Mouse (Mus musculus) brain, adult 2 months (tissue): ENCODE data around the gene Zc3h12d.
"Not testable (repeated sequence)": the region's sequence is repeated elsewhere in the genome, so short reads cannot be mapped to it uniquely, and the experiment has no call there.

ENCODE experiments used
- DNase-seq: peaks from one replicate; pipeline ENCODE4 v3.0.0; 2011; ENCODE audit warnings: low read depth, low spot score

The Zc3h12d gene

DNA sequence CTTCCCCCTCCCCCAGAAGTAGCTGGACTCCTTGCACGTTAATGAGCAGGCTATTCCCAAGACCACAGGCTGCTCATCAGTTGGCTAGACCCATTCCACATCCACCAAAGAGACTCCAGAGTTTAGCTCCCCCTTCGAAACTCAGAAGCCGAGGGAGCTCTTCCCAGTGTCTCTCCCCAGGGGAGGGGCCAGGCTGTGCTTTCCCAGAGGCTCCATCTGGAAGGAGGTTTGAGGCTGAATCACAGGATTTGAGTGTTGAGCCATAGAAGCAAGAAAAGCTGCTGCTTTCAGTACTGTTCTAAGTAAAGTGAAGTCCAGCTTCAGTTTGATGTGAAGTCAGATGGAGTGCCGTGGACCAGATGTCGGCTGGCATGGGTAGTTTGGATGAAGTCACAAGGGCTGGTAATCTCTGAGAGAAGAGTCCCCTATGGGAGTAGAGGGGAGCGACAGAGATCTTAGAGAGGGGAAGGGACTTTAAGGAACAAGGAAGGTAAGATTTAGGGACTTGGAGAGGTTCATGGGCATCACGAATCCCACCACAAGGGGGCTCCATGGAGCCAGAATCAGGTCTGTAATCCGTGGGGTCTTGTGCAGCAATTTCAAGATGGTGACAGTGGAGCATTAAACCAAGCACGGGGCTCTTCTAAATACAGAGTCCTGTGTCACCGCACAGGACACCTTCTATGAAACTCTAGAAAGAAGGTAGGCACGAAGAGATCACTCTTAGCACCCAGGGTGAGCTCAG lies 38.5 kb downstream of the Zc3h12d start:
- DNase-seq: peak; percentile 67

DNA sequence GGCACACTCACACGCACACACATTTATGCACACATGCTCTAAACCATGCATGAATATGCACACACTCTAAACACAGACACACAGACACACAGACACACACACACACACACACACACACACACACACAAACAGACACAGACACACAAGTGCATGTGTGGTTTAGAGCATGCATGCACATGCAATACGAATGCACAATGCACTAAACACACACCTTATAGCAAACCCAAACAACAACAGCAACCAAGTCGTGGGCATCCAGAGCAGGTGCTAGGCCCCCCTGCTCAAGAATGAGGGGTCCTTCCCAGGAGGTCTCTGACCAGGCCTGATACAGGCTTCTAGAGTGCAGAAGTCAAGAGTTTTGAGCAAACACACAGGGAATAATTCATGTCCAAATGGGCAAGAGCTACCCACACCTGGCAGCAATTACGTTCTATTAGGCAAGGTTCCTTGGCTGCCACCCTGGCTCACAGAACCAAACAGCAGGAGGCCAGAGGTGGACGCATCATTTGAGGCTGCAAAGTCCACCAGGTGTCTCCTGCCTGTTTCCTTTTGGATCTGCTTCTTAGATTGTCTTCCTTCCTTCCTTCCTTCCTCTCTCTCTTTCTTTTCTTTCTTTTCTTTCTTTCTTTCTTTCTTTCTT lies 39.2 kb downstream of the Zc3h12d start:
- no peak for DNase-seq

DNA sequence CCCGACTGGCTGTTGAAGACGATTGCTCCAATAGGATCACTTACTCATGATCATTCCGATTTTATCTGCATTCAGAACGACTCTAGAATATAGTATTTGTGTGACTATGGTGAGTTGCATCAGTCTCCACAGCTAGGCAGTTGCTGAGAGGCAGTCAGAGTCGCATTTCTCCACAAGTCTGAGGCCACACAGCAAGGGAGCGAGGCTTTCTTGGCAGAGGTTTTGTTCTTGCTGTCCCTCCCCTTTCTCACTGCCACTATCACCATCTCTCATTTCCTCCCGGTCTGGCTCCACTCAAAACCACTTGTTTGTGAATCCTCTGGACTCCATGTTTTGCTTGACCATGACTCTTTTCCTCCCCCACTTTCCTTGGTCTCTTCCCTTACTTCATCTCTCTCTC lies 41.9 kb downstream of the Zc3h12d start:
- no peak for DNase-seq

DNA sequence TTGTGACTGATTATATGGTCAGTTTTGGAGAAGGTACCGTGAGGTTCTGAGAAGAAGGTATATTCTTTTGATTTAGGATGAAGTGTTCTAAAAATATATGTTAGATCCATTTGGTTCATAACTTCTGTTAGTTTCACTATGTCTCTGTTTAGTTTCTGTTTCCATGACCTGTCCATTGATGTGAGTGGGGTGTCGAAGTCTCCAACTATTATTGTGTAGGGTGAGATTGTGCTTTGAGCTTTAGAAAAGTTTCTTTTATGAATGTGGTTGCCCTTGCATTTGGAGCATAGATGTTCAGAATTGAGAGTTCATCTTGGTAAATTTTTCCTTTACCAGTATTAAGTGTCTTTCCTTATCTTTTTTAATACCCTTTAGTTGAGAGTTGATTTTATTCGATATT lies 48.0 kb downstream of the Zc3h12d start:
- DNase-seq: not testable (repeated sequence)

DNA sequence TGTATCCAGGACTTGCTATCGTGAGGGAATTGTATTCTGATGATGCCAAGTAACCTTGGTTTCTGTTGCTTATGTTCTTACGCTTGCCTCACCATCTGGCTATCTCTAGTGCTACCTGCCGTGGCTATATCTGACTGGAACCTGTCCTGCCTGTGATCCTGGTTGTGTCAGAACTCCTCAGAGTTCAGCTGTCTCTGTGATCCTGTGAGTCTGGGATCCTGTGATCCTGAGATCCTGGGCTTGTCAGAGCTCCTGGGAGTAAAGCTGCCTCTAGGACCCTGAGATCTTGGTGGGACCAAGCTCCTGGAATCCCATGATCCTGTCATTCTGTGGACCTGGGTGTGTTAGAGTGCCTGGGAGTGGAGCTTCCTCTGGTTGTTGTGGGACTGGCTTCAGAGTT lies 49.7 kb downstream of the Zc3h12d start:
- no peak for DNase-seq

DNA sequence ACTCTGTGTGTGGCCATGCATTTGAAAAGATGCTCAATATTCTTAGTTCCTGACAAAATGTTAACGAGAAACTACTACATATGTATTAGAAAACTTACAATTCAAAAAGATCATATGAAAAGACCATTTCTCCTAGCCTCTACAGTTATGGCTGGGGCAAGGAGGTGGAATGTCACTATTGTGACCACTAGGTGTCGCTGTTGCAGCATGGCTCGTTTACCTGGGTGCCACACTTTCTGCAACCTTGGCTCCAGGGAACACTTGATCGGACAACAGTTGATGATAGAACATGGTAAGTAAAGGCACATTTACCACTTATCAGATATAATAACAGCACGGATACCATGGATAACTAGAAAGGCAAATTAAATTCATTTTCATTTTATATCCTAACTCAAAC lies 51.3 kb downstream of the Zc3h12d start:
- DNase-seq: peak; percentile 84

DNA sequence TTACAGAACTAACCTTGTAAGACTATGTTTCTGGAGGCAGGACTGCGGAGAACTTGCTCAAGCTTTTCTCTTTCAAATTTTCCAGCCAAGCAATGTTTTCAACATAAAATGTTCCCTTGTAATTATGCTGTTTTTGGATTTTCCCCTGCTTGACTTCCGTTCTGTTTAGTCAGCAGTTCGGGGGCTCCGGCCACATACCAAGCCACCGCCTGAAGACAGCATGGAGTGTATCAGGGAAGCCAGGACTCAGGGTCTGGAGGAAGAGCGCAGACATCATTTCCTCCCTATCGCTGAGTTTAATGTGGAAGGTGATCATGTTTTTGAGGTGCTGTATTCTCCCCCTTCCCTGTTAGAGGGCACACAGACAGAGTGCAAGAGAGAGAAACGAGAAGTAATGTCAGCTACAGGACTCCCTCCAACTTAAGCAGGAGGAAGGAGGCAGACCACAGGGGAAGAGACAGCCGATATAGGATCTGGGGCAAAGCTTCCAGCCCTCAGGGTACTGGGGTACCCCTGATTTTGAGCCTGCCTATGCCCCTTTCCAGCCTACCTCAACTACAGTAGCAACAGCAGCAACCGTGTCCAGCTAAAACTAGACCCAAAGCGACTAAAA lies 56.1 kb downstream of the Zc3h12d start:
- DNase-seq: no peak

DNA sequence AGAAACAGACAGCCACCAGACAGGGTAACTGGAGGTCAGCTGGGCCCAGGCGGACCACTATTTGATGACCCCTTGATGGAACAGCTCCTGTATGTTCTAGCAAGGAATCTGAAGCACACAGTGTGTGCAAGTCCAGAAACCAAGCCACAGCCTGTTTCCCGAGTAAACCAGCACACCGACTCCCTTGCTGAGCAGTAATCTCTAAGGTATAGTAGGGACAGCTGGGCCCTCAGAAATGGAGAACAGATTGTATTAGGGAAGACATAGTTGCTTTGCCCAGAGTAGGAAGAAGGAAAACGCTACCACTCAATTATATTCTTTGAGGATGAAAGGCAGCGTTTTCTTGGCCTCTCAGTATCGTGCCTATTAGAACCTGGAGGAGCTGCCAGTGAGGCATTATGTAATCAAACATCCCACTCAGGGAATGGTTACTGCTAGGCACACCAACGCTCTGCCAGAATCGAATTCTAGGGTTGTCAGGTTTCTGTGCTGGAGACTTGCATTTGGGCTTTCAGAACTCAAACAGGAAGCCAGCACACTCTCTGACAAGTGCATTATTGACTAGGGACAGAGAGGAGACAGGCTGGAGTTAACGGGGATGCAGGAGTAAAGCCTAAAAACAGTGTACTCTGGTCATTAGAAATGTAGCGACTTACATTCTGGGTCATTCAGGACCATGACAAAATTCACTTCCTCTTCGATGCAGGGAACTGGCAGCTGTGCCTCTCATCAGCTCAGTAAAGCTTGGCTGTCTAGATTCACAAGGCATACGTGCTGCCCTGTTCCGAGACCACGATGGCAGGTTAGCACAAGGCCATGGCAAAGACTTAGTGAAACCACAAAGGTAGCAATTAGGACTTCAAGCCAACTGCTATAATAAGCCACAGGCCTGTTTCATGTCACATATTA lies 68.7 kb downstream of the Zc3h12d start:
- DNase-seq: peak; percentile 91

DNA sequence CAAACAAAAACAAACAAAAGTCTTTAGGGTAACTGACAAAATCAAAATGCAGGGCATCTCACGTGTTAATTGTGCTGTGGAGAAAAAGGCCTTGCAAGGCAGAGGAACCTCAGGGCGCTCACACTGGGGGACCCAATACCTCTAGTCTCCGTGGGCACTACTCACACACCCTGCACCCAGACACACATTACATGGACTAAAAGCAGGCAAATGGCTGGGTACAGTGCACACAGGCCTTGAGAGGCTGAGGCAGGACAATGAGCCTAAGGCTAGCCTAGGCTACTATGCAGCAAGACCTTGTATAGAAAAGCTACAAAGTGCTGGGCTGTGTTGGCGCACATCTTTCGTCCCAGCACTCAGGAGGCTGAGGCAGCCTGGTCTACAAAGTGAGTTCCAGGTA lies 71.9 kb downstream of the Zc3h12d start:
- DNase-seq: no peak

DNA sequence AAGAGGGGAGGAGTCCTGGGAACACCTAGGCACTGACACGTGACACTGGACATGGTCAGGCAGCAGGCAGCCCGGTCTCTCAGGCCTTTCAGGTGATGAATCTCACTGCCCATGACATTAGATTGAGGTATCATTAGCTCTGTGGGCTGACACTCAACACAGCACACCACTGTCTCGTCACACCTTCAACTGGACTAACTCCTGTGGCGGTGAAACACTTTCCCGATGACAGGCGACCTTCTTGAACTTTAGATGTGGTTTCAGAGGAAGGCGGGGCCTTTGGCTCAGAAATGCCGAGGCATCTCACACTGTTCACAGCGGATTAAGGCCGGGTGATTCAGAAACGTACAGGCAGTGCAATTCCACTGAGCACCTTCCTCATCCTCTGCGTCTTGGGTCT lies 74.9 kb downstream of the Zc3h12d start:
- no peak for DNase-seq

DNA sequence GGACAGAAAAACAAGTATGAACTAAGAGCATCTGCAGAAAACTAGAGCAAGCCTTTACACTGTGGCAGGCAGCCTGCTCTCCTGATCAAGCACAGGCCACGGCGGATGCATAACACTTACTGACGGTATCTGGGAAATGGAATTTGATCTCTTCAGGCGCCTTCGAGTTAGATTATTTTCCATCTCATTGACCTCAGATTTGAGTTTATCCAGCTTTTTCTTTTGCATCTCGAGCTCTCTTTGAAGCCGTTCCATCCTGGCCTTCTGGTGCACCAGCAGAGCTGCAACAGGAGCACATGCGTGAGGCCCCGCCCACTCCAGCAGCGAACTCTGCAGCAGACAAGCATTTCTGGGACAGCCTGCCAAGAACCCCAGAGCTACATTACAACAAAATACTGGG lies 79.0 kb downstream of the Zc3h12d start:
- DNase-seq: peak; percentile 75
